Mouse (Mus musculus) heart, embryonic 14.5 days (tissue): Measurements from ENCODE around the gene Vmn1r217. TPM values are rescaled to one million over a fixed set of nuclear protein-coding genes. Genes with fewer than 3 reads are reported as not detected.

Experiments used
- ATAC-seq: fragments of 200-750 bp; cut with Nextera tagmentation; 2 replicates; pipeline ENCODE4 v1.8.0; 2017; ENCODE audit warnings: low read depth, moderate TSS enrichment; ENCODE audit not compliant: insufficient number of reproducible peaks, insufficient read depth, low FRiP score
- H3K27ac ChIP-seq, 2 experiments: fragments of 200-500 bp in 1 of 2; fragments of 300-500 bp in 1 of 2; sonication (generic) in 1 of 2; replicated peaks in 1 of 2; 2 replicates each; pipeline ENCODE4 v1.5.1; 2012 to 2014; ENCODE audit warnings: low read depth in 2 of 2, low read length in 2 of 2, control low read depth in 1 of 2, mild to moderate bottlenecking in 1 of 2, mixed read lengths in 1 of 2; ENCODE audit not compliant: control insufficient read depth in 1 of 2, insufficient read depth in 1 of 2
- H3K27me3 ChIP-seq: fragments of 300-500 bp; sonication (generic); 2 replicates; pipeline ENCODE4 v1.6.1; 2014; ENCODE audit warnings: mild to moderate bottlenecking, low read length, control low read depth; ENCODE audit not compliant: control insufficient read depth, insufficient read depth
- H3K36me3 ChIP-seq: fragments of 300-500 bp; sonication (generic); 2 replicates; pipeline ENCODE4 v1.6.1; 2014; ENCODE audit warnings: mild to moderate bottlenecking, control low read depth, low read length, mixed read lengths; ENCODE audit not compliant: control insufficient read depth, insufficient read depth
- H3K4me1 ChIP-seq, 2 experiments: fragments of 200-500 bp in 1 of 2; fragments of 300-500 bp in 1 of 2; sonication (generic) in 1 of 2; 2 replicates each; pipeline ENCODE4 v1.6.1; 2012 to 2014; ENCODE audit warnings: low read length in 2 of 2, control low read depth in 1 of 2, mixed read lengths in 1 of 2; ENCODE audit not compliant: control insufficient read depth in 2 of 2, insufficient read depth in 2 of 2
- H3K4me2 ChIP-seq: fragments of 300-500 bp; sonication (generic); 2 replicates; pipeline ENCODE4 v1.6.1; 2014; ENCODE audit warnings: mild to moderate bottlenecking, low read length
- H3K4me3 ChIP-seq, 2 experiments: fragments of 200-500 bp in 1 of 2; fragments of 300-500 bp in 1 of 2; sonication (generic) in 1 of 2; 2 replicates each; pipeline ENCODE4 v1.5.1; 2012 to 2014; ENCODE audit warnings: low read length in 2 of 2, mild to moderate bottlenecking in 2 of 2, control low read depth in 1 of 2, low read depth in 1 of 2, moderate library complexity in 1 of 2; ENCODE audit not compliant: control insufficient read depth in 1 of 2, insufficient read depth in 1 of 2
- H3K9ac ChIP-seq: fragments of 300-500 bp; sonication (generic); 2 replicates; pipeline ENCODE4 v1.6.1; 2014; ENCODE audit warnings: mild to moderate bottlenecking, low read length
- H3K9me3 ChIP-seq: fragments of 300-500 bp; sonication (generic); 2 replicates; pipeline ENCODE4 v1.6.1; 2016; ENCODE audit warnings: low read length, control low read depth; ENCODE audit not compliant: control insufficient read depth
- WGBS: fragments of 180-500 bp; shearing (Covaris S2); extraction: QIAGEN DNeasy Blood & Tissue Kit; methylation state at CpG from one replicate; pipeline ENCODE4 v1.1.7; 2014; 5-methylcytosine and 5-hydroxymethylcytosine counted together
- polyA plus RNA-seq: library from polyadenylated mRNA; unstranded; fragments of >200 nt; fragmentation: Nextera tagmentation; extraction: Ambion mirVana; gene quantifications from 2 replicates; pipeline ENCODE4 v1.2.1, GENCODE M21; 2014

Vmn1r217 gene
- polyA plus RNA-seq, 1 experiment from 2014 or later = not detected

DNA sequence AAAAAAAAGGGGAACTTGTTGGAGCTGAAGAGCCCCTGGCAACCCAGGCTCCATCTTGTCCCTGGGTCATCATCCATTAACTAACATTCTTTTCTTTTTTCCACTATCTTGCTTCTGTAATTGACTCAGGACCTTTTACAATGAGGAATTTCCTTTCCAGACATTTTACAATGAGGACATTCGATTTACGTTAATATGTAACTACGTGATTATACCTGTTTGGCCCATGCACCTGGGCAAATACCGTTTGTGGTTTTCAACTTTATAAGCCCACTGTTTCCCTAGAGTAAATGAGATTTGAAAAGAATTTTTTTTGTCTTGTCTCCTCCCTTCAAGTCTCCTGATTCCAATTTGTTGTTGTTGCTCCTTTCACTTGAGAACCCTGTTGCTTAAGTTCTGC is 23.6 kb downstream of the Vmn1r217 start:
- Histone ChIP-seq H3K4me3 (no peak overlapping the region), H3K36me3 (no peaks in the 10 kb centered on the region), H3K27me3 (no peaks in the 10 kb centered on the region), H3K4me2 (no peak overlapping the region), H3K27ac (no peak overlapping the region), H3K4me1 (no peaks in the 10 kb centered on the region), H3K9me3 (no peaks in the 10 kb centered on the region), H3K9ac (no peak overlapping the region)
- ATAC-seq = no peak
- WGBS = 87% methylated on average over 4 of the region's 4 CpGs

GRCm38 (mm10) chr13:23069312-23069711 is 48.7 kb downstream of the Vmn1r217 start:
- Histone ChIP-seq H3K27me3 (no peaks in the 10 kb centered on the region), H3K27ac (no peak overlapping the region), H3K4me2 (no peak overlapping the region), H3K4me3 (no peak overlapping the region), H3K36me3 (no peaks in the 10 kb centered on the region), H3K9ac (no peak overlapping the region), H3K9me3 (no peaks in the 10 kb centered on the region), H3K4me1 (no peaks in the 10 kb centered on the region)
- 80% methylated on average over 2 of the region's 2 CpGs for WGBS
- ATAC-seq = no peak

GRCm38 (mm10) chr13:23067725-23068124 is 50.3 kb downstream of the Vmn1r217 start, which contains the start of gene Vmn1r215:
Gene Vmn1r215, plus strand, starts transcription at chr13:23068025.
- H3K9me3 ChIP-seq = no peaks in the 10 kb centered on the region
- no peak within 1 kb of the TSS for H3K4me3 ChIP-seq
- no peak within 1 kb of the TSS for H3K9ac ChIP-seq
- H3K27ac ChIP-seq = no peak within 1 kb of the TSS
- ATAC-seq = no peak
- no peaks in the 10 kb centered on the region for H3K27me3 ChIP-seq
- no peaks in the 10 kb centered on the region for H3K4me1 ChIP-seq
- no peak within 1 kb of the TSS for H3K4me2 ChIP-seq
- 72% methylated on average over 1 of the region's 1 CpGs for WGBS
- H3K36me3 ChIP-seq = no peaks in the 10 kb centered on the region

DNA sequence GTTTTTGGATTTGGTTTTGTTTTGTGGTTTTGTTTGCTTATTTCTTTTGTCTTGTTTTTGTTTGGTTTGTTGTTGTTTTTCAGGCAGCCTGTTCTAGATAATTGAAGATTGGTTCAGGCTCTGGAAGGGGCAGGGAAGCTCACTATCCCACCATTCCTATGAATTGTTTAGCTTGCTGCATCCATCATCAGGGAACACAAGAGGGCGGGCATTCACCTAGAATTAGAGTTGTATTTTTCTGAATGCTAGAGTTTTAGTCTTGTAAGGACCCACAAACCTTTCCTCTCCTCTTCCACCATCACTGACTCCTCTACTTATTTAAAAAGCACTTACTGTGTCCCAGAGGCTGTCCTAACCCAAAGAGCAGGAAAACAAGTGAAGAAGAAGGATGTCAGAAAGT is 60.2 kb downstream of the Vmn1r217 start:
- H3K4me1 ChIP-seq = no peaks in the 10 kb centered on the region
- H3K4me2 ChIP-seq = no peak overlapping the region
- WGBS = 31% methylated on average over 1 of the region's 1 CpGs
- no peak overlapping the region for H3K9ac ChIP-seq
- no peak for ATAC-seq
- no peaks in the 10 kb centered on the region for H3K27me3 ChIP-seq
- H3K9me3 ChIP-seq = no peaks in the 10 kb centered on the region
- no peak overlapping the region for H3K4me3 ChIP-seq
- no peak overlapping the region for H3K27ac ChIP-seq
- no peaks in the 10 kb centered on the region for H3K36me3 ChIP-seq

Other genes starting within 250 kb of the Vmn1r217 start
- gene Vmn1r212, start 234.0 kb downstream of the Vmn1r217 start, polyA plus RNA-seq = not detected in 2 replicates
- gene Vmn1r213, start 110.6 kb downstream of the Vmn1r217 start, polyA plus RNA-seq = not detected in 2 replicates
- gene Vmn1r214, start 87.8 kb downstream of the Vmn1r217 start, polyA plus RNA-seq = not detected in 2 replicates
- gene Vmn1r215, start 50.2 kb downstream of the Vmn1r217 start, polyA plus RNA-seq = not detected in 2 replicates
- gene Vmn1r218, start 14.9 kb upstream of the Vmn1r217 start, polyA plus RNA-seq = not detected in 2 replicates
- not detected in 2 replicates for gene Vmn1r219, start 41.1 kb upstream of the Vmn1r217 start, polyA plus RNA-seq
- not detected in 2 replicates for gene Vmn1r220, start 69.7 kb upstream of the Vmn1r217 start, polyA plus RNA-seq
- not detected in 2 replicates for gene Vmn1r221, start 95.9 kb upstream of the Vmn1r217 start, polyA plus RNA-seq
- gene Vmn1r222, start 117.7 kb upstream of the Vmn1r217 start, polyA plus RNA-seq = not detected in 2 replicates
- gene Vmn1r223, start 128.9 kb upstream of the Vmn1r217 start, polyA plus RNA-seq = not detected in 2 replicates